Comparison of ENCODE assay signal across 31 mouse cellular contexts in genomic region chr3:141005885-141006284, GRCm38 (mm10).
"Had no signal": no experiment of that assay in that cellular context is flagged by ENCODE, and none has a peak within 500 bp of the region (broad histone marks: within the 10 kb centered on the region; RNA-seq: fewer than 3 reads in every experiment).

No protein-coding gene starts in this region.

- H3K9ac ChIP-seq: limb, embryonic 12.5 days; limb, embryonic 15.5 days; liver, embryonic 12.5 days; liver, embryonic 13.5 days; liver, embryonic 14.5 days; liver, embryonic 15.5 days; liver, postnatal 0 days; lung, embryonic 14.5 days; lung, embryonic 15.5 days; midbrain, embryonic 12.5 days; midbrain, embryonic 13.5 days; midbrain, embryonic 15.5 days; neural tube, embryonic 12.5 days; neural tube, embryonic 13.5 days had no signal

- H3K4me1 ChIP-seq: limb, embryonic 12.5 days; limb, embryonic 15.5 days; liver, embryonic 12.5 days; liver, embryonic 13.5 days; liver, embryonic 15.5 days; lung, embryonic 15.5 days; megakaryocyte, embryonic 14.5 days; midbrain, embryonic 10.5 days; midbrain, embryonic 12.5 days; midbrain, embryonic 13.5 days; midbrain, embryonic 15.5 days; neural tube, embryonic 12.5 days; neural tube, embryonic 13.5 days had no signal

- H3K36me3 ChIP-seq: limb, embryonic 12.5 days; limb, embryonic 15.5 days; liver, embryonic 12.5 days; liver, embryonic 13.5 days; liver, embryonic 15.5 days; lung, embryonic 15.5 days; midbrain, embryonic 10.5 days; midbrain, embryonic 12.5 days; midbrain, embryonic 13.5 days; midbrain, embryonic 15.5 days; neural tube, embryonic 12.5 days; neural tube, embryonic 13.5 days had no signal

- H3K4me2 ChIP-seq: limb, embryonic 12.5 days; limb, embryonic 15.5 days; liver, embryonic 11.5 days; liver, embryonic 12.5 days; liver, embryonic 13.5 days; liver, embryonic 15.5 days; lung, embryonic 14.5 days; lung, embryonic 15.5 days; midbrain, embryonic 11.5 days; midbrain, embryonic 12.5 days; midbrain, embryonic 13.5 days; midbrain, embryonic 15.5 days; neural tube, embryonic 12.5 days; neural tube, embryonic 13.5 days had no signal

- ATAC-seq: liver, embryonic 12.5 days; liver, postnatal 0 days; lung, postnatal 0 days; midbrain, embryonic 13.5 days; midbrain, embryonic 15.5 days; midbrain, embryonic 16.5 days had no signal

- H3K9me3 ChIP-seq: limb, embryonic 12.5 days; limb, embryonic 15.5 days; liver, embryonic 12.5 days; liver, embryonic 13.5 days; liver, embryonic 15.5 days; lung, embryonic 15.5 days; megakaryocyte, embryonic 14.5 days; midbrain, embryonic 10.5 days; midbrain, embryonic 12.5 days; midbrain, embryonic 13.5 days; midbrain, embryonic 15.5 days; neural tube, embryonic 12.5 days; neural tube, embryonic 13.5 days had no signal

- DNase-seq: left cerebral cortex, postnatal 4 days; liver; liver, embryonic 13.5 days; liver, postnatal 0 days; lung, adult 18-20 months; lung, adult 2 months; lung, embryonic 14.5 days; lung, postnatal 10 days; lung, postnatal 14 days; lung, postnatal 36 days; lung, postnatal 4 days; midbrain, embryonic 14.5 days had no signal

- H3K27me3 ChIP-seq: limb, embryonic 12.5 days; limb, embryonic 15.5 days; liver, embryonic 12.5 days; liver, embryonic 13.5 days; liver, embryonic 15.5 days; lung, embryonic 15.5 days; megakaryocyte, embryonic 14.5 days; midbrain, embryonic 12.5 days; midbrain, embryonic 13.5 days; midbrain, embryonic 15.5 days; neural tube, embryonic 12.5 days; neural tube, embryonic 13.5 days had no signal

- H3K27ac ChIP-seq: limb, embryonic 12.5 days; limb, embryonic 15.5 days; liver, embryonic 12.5 days; liver, embryonic 13.5 days; liver, embryonic 14.5 days; liver, embryonic 15.5 days; lung, embryonic 15.5 days; macrophage; midbrain, embryonic 10.5 days; midbrain, embryonic 12.5 days; midbrain, embryonic 13.5 days; midbrain, embryonic 15.5 days; neural tube, embryonic 12.5 days; neural tube, embryonic 13.5 days had no signal

- H3K4me3 ChIP-seq: limb, embryonic 12.5 days; limb, embryonic 15.5 days; liver, embryonic 12.5 days; liver, embryonic 13.5 days; liver, embryonic 15.5 days; lung, embryonic 15.5 days; megakaryocyte, embryonic 14.5 days; midbrain, embryonic 10.5 days; midbrain, embryonic 12.5 days; midbrain, embryonic 13.5 days; midbrain, embryonic 15.5 days; myocyte; neural tube, embryonic 12.5 days; neural tube, embryonic 13.5 days had no signal
